Mouse (Mus musculus) liver, adult 2 months (tissue): ENCODE results near the gene Ptcd1.

Experiments
- CTCF ChIP-seq: fragments of 200-500 bp; IDR thresholded peaks from 2 replicates; pipeline ENCODE4 v1.5.1; 2011; ENCODE audit warnings: low read depth, low read length, control low read depth
- POLR2A ChIP-seq: fragments of 200-500 bp; IDR thresholded peaks from 2 replicates; pipeline ENCODE4 v1.6.1; 2011; ENCODE audit warnings: low read length, control low read depth; ENCODE audit not compliant: insufficient read depth; ENCODE audit errors: extremely low read depth

DNA sequence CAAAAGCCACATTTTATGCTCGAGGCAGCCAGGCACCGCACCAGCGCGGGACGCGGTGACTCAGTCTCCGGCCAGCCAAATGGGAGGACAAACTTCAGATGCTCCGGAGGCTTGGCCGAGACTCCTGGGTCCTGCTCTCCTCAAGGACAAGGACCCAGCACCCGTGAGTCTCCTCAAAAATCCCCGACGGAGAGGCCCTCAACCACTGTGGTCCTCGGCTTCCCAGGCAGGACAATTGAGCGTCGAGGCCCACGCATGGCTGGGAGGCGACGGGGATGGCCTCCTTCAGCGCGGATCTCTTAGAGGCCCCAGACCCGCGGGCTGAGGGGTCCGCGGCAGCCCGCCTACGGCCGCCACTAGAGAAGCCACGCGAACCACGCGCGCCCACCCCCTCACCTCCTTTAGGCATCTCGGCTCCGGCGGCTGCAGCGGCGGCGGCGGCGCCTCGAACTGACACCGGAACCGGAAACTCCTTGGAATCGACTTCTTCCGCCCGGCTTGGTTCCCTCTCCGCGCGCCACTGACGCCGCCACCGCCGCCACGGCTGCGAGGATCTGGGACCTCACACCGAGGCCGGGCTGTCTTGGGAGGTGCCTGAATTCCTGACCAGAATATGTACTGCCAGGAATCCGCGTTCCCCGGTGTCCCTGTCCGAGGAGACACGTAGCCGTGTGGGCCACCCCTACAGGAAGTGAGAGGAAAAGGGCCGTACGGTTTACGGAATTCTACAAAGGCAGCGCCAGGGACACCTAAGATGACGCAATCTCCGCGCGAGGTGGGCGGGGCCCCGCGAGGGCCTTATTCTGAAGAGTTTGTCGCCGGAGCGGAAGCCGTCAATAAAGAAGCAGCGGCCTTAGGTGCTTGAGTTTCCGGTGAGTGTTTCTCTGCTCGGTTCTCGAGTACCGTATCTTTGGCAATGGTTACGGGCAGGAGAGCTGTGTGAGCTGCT is 27.1 kb downstream of the Ptcd1 start, which contains the start of the genes Pdap1 and Bud31:
- TF ChIP-seq POLR2A (peak; percentile 61; the same call in 1 of the 2 replicates), CTCF (no peak)
